In genomic region chr11:4576090-4576732, GRCm38 (mm10) we compare ENCODE assay signal across 18 mouse cellular contexts. TPM values are rescaled to one million over a fixed set of nuclear protein-coding genes. Genes with fewer than 3 reads are reported as not detected.
"Had no signal": no experiment of that assay in that cellular context is flagged by ENCODE, and none has a peak within 500 bp of the region (broad histone marks: within the 10 kb centered on the region; RNA-seq: fewer than 3 reads in every experiment).

No protein-coding gene starts in this region.

RNA-seq across cellular contexts. Expression of gene Gm11032, which starts 43.7 kb away (rescaled TPM):
- polyA plus RNA-seq: intestine, postnatal 0 days; kidney, adult 2 months; kidney, embryonic 14.5 days; kidney, postnatal 0 days; large intestine, adult 2 months; limb, embryonic 10.5 days; limb, embryonic 13.5 days; liver, adult 2 months; lung, embryonic 14.5 days; lung, postnatal 0 days; macrophage; midbrain, embryonic 12.5 days; midbrain, embryonic 15.5 days; neural tube, embryonic 12.5 days; neural tube, embryonic 15.5 days; stomach, embryonic 16.5 days; testis, adult 2 months; urinary bladder, adult 2 months had no signal
